Mouse (Mus musculus): ENCODE data around the gene Nin. TPM values are rescaled to one million over a fixed set of nuclear protein-coding genes. Genes with fewer than 3 reads are reported as not detected.

Nin gene
- polyA plus RNA-seq, 1 experiment, result 29.6 TPM

DNA sequence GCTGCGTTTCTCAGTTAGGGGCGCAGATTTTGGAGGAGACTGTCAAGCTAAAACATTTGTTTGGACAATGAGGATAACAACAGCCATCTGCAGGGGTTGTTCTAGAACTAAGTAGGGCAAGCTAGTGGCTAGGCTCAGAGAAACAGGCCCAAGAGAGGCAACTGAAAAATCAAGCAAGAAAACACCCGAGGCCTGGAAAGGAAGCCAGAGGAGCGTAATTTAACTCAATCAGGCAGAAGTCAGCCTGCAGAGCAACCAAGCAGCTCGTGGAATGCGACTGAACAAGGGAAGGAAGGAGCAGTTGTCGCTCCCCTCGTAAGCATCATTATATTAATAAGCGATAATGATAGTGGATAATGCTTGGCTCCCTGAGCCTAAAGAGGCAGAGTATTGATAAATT is 7.0 kb downstream of the Nin start:
- Histone ChIP-seq H3K4me1 (ENCODE audit: control insufficient read depth, insufficient read depth, low read length) (peaks cover 53% of the 10 kb centered on the region), H3K4me3 (ENCODE audit: insufficient read depth, low read length) (no peak overlapping the region), H3K27ac (ENCODE audit: insufficient read depth, low read depth, low read length) (no peak overlapping the region)
- no peak for TF ChIP-seq CTCF (IDR thresholded peaks at IDR 0.05; ENCODE audit: low read depth, low read length)
- no peak for TF ChIP-seq POLR2A (IDR thresholded peaks at IDR 0.05; ENCODE audit: borderline replicate concordance, low read depth, low read length)

DNA sequence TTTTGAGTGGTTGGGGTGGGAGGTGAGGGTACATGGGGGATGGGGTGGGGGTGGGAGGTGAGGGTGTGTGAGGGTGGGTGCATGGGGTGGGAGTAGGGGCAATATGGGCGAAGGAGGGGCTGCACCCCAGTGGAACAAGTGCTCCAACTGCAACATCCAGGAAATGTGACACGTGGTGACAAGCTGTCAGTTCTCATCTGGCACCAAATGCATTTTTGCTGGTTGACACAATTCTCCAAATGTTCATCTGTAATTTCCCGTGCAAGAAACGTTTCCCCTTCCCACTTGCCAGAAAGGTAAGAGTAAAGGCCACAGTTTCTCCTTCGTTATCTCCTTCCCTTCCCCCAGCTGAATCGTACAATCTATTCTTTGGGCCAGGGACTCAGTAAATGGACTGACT is 7.6 kb downstream of the Nin start:
- Histone ChIP-seq H3K27ac (ENCODE audit: insufficient read depth, low read depth, low read length) (no peak overlapping the region), H3K4me3 (ENCODE audit: insufficient read depth, low read length) (no peak overlapping the region), H3K4me1 (ENCODE audit: control insufficient read depth, insufficient read depth, low read length) (peaks cover 53% of the 10 kb centered on the region)
- TF ChIP-seq POLR2A (IDR thresholded peaks at IDR 0.05; ENCODE audit: borderline replicate concordance, low read depth, low read length), result no peak
- TF ChIP-seq CTCF (IDR thresholded peaks at IDR 0.05; ENCODE audit: low read depth, low read length), result no peak

DNA sequence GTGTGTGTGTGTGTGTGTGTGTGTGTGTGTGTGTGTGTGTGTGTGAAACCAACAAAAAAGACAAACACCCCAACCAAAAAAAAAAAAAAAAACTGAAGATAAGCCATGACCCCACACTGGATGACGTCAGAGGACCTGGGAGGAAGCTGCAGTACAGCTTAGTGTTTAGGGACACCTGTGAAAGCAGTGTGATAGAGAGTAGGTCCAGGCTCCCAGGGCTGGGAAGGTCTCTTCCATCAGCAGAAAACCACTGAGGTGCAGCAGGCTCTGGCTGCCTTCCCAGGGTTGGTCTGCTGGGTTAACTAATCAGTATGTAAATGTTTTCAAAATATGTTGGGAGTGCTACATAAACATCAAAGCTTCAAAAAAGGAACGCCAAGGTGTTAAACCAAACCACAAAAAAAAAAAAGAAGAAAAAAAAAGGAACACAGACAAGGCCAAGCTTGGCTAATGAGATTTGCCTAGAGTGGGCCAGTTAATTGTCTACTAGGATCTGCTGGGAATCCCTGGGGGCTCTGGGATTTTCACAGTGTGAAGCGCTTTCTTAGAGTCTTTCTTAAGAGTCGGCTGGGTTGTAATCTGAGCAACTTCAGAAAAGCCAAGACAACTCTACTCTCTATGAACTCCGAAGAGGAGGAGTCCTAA is 8.6 kb downstream of the Nin start:
- peaks cover 48% of the 10 kb centered on the region for H3K4me1 ChIP-seq (ENCODE audit: control insufficient read depth, insufficient read depth, low read length)
- TF ChIP-seq CTCF (IDR thresholded peaks at IDR 0.05; ENCODE audit: low read depth, low read length), result no peak
- no peak for TF ChIP-seq POLR2A (IDR thresholded peaks at IDR 0.05; ENCODE audit: borderline replicate concordance, low read depth, low read length)
- no peak overlapping the region for H3K4me3 ChIP-seq (ENCODE audit: insufficient read depth, low read length)
- no peak overlapping the region for H3K27ac ChIP-seq (ENCODE audit: insufficient read depth, low read depth, low read length)

DNA sequence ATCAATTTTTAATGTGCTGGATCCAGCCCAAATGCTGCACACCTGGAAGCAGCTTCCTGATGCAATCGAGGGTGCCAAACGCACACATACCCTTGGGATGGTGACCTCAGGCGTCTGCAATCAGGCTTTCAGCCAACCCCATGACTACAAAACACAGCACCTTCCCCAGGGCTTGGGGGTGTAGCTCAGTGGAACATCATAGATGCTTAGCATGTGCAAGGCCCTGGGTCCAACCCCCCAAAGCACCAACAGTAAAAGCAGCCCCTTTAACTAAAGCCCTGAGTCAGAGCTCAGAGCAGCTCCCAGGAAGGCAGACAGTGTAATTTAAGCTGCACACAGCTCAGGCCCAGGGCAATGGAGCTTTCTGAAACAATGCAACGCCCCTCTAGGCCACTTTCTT is 9.3 kb downstream of the Nin start:
- H3K27ac ChIP-seq (ENCODE audit: insufficient read depth, low read depth, low read length), result no peak overlapping the region
- H3K4me3 ChIP-seq (ENCODE audit: insufficient read depth, low read length), result no peak overlapping the region
- TF ChIP-seq CTCF (IDR thresholded peaks at IDR 0.05; ENCODE audit: low read depth, low read length) (no peak), POLR2A (IDR thresholded peaks at IDR 0.05; ENCODE audit: borderline replicate concordance, low read depth, low read length) (no peak)
- H3K4me1 ChIP-seq (ENCODE audit: control insufficient read depth, insufficient read depth, low read length), result peaks cover 47% of the 10 kb centered on the region

DNA sequence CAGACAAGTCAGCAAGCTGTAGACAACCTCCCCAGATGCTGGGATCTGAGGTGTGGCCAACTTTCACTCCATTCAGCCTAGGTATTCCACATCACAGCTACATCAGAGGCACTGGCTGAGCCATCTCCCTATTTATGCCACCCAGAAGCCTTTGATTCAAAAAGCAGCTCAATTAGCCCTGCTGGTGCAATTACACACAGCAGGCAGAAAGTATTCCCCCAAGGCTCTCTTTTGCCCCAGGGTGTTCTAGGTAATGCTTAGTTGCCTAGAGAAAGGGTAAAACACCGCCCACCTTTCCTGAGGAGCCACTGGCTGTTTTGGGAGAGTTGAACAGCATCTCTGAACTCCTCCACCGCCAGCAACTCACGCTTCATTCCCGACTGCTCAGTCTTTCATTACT is 10.3 kb downstream of the Nin start:
- Histone ChIP-seq H3K27ac (ENCODE audit: insufficient read depth, low read depth, low read length) (no peak overlapping the region), H3K4me1 (ENCODE audit: control insufficient read depth, insufficient read depth, low read length) (peaks cover 43% of the 10 kb centered on the region), H3K4me3 (ENCODE audit: insufficient read depth, low read length) (no peak overlapping the region)
- no peak for TF ChIP-seq POLR2A (IDR thresholded peaks at IDR 0.05; ENCODE audit: borderline replicate concordance, low read depth, low read length)
- TF ChIP-seq CTCF (IDR thresholded peaks at IDR 0.05; ENCODE audit: low read depth, low read length), result no peak

DNA sequence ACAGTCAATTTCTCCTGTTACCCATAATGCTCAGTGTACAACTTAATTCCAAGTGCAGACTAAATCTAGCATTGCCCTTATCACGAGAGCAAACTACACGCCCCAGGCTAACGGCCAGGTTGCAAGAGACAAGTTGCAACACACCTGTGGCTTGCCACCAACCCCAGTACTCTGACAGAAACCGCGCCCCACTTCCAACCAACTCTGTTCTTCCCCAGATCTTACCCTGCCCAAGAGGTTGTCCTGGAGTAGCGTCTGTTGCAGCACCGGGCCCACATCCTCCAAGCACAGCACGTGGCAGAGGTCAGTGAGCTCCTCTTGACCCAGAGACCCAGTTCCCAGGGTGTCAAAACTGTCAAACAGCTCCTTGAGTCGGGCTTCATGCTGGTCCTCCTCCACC is 11.1 kb downstream of the Nin start:
- Histone ChIP-seq H3K4me3 (ENCODE audit: insufficient read depth, low read length) (no peak overlapping the region), H3K4me1 (ENCODE audit: control insufficient read depth, insufficient read depth, low read length) (peaks cover 35% of the 10 kb centered on the region), H3K27ac (ENCODE audit: insufficient read depth, low read depth, low read length) (no peak overlapping the region)
- TF ChIP-seq CTCF (IDR thresholded peaks at IDR 0.05; ENCODE audit: low read depth, low read length), result no peak
- TF ChIP-seq POLR2A (IDR thresholded peaks at IDR 0.05; ENCODE audit: borderline replicate concordance, low read depth, low read length), result no peak

DNA sequence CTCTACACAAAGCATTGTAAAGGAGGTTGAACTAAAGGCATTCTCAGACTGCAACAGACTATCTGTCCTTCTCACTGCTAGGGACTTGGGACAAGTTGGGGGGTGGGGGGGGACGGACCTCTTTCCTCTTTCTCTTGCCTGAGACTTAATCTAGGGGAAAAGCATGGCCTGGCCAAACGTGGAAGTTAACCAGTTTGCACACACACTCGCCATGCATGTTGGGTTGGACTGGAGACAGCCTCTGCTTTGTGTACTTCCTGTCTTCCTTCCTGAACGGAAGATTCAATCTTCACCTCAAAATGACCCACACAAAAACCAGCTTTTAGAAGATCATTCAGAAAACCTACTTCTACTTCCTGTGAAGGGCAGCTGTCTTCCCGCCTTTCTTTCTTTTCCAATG is 11.7 kb downstream of the Nin start:
- TF ChIP-seq CTCF (IDR thresholded peaks at IDR 0.05; ENCODE audit: low read depth, low read length) (no peak), POLR2A (IDR thresholded peaks at IDR 0.05; ENCODE audit: borderline replicate concordance, low read depth, low read length) (no peak)
- peaks cover 30% of the 10 kb centered on the region for H3K4me1 ChIP-seq (ENCODE audit: control insufficient read depth, insufficient read depth, low read length)
- no peak overlapping the region for H3K4me3 ChIP-seq (ENCODE audit: insufficient read depth, low read length)
- H3K27ac ChIP-seq (ENCODE audit: insufficient read depth, low read depth, low read length), result no peak overlapping the region

DNA sequence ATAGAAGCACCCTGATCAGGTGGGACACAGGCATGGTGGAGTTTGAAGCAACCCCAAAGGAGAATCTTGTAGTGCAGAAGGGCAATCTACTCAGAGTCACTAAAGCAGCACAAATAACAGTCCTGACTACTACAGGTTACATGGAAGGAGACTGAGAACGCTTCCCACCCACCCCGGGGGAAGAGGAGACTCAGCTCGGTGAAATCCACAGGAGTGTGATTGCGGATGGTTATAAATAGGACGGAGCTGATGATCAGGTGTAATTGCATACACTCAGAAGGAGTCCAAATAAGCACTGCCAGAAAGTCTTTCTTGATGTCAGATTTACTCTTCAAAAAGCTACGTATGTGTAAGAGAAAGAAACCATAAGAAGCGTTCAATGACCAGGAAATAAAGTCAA is 15.6 kb downstream of the Nin start:
- TF ChIP-seq CTCF (IDR thresholded peaks at IDR 0.05; ENCODE audit: low read depth, low read length) (no peak), POLR2A (IDR thresholded peaks at IDR 0.05; ENCODE audit: borderline replicate concordance, low read depth, low read length) (no peak)
- H3K27ac ChIP-seq (ENCODE audit: insufficient read depth, low read depth, low read length), result no peak overlapping the region

DNA sequence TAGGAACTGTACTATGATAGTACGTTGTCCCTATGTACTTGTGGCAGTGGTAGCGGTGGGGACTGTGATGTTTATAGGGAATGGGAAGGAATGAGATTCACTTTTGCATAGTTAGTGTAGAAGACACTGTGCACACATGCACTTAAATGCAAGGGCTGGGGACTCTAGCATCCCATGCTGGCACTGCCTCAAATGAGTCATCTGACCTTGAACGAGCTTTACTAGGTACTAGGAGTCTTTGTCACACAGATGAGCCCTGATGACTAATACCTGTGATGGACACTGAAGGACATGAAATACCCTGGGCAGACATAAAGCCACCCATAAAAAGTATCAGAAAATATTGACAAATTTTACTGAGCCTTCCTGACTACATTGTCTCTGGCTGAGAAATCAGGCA is 16.2 kb downstream of the Nin start:
- H3K4me1 ChIP-seq (ENCODE audit: control insufficient read depth, insufficient read depth, low read length), result peaks cover 6% of the 10 kb centered on the region; the same call in 1 of the 2 replicates
- no peak overlapping the region for H3K27ac ChIP-seq (ENCODE audit: insufficient read depth, low read depth, low read length)
- no peak for TF ChIP-seq CTCF (IDR thresholded peaks at IDR 0.05; ENCODE audit: low read depth, low read length)
- TF ChIP-seq POLR2A (IDR thresholded peaks at IDR 0.05; ENCODE audit: borderline replicate concordance, low read depth, low read length), result no peak
- H3K4me3 ChIP-seq (ENCODE audit: insufficient read depth, low read length), result no peak overlapping the region

More for the DNA sequence above, 15.6 kb downstream of the Nin start:
- Histone ChIP-seq H3K4me1 (ENCODE audit: control insufficient read depth, insufficient read depth, low read length) (peaks cover 9% of the 10 kb centered on the region; the same call in 1 of the 2 replicates), H3K4me3 (ENCODE audit: insufficient read depth, low read length) (no peak overlapping the region)

DNA sequence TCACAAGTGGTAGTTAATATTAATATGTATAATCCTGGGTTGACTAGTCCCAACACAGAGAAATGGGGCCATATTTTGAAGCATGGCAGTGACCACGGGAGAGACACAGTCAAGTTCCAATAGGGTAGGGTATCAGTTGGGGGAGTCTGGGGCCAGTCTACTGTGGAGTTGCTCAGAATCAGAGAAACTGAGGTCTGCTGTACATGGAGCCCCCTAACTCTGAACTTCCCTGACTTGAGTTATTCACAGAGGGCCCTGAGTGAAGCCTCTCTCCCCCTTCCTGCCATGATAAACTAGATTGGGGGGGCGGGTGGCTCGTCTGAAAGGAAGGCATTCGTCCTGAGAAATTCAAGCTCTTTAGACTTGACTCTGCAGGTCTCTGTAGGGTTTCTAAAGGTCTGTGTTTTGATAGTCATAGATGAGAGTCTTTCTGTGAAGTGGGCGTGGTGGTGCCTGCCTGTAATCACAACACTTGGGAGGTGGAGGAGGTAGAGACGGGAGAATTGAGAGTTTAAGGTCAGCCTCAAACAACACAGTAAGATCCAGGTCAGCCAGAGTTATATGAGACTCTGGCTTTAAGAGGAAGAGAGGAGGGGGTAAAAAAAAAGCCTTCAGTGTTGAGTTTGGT is 20.1 kb downstream of the Nin start:
- no peak for TF ChIP-seq CTCF (IDR thresholded peaks at IDR 0.05; ENCODE audit: low read depth, low read length)
- TF ChIP-seq POLR2A (IDR thresholded peaks at IDR 0.05; ENCODE audit: borderline replicate concordance, low read depth, low read length), result no peak
- H3K27ac ChIP-seq (ENCODE audit: insufficient read depth, low read depth, low read length), result no peak overlapping the region

More for the DNA sequence above, 20.1 kb downstream of the Nin start:
- Histone ChIP-seq H3K4me3 (ENCODE audit: insufficient read depth, low read length) (no peak overlapping the region), H3K4me1 (ENCODE audit: control insufficient read depth, insufficient read depth, low read length) (no peaks in the 10 kb centered on the region)

All from bone marrow macrophage, adult 2 months (primary cell).